Mouse (Mus musculus): ENCODE measurements around the gene Aspscr1.
A peak's percentile ranks its signal among the peaks of the same experiment; 100 is the strongest.

Aspscr1 gene

DNA sequence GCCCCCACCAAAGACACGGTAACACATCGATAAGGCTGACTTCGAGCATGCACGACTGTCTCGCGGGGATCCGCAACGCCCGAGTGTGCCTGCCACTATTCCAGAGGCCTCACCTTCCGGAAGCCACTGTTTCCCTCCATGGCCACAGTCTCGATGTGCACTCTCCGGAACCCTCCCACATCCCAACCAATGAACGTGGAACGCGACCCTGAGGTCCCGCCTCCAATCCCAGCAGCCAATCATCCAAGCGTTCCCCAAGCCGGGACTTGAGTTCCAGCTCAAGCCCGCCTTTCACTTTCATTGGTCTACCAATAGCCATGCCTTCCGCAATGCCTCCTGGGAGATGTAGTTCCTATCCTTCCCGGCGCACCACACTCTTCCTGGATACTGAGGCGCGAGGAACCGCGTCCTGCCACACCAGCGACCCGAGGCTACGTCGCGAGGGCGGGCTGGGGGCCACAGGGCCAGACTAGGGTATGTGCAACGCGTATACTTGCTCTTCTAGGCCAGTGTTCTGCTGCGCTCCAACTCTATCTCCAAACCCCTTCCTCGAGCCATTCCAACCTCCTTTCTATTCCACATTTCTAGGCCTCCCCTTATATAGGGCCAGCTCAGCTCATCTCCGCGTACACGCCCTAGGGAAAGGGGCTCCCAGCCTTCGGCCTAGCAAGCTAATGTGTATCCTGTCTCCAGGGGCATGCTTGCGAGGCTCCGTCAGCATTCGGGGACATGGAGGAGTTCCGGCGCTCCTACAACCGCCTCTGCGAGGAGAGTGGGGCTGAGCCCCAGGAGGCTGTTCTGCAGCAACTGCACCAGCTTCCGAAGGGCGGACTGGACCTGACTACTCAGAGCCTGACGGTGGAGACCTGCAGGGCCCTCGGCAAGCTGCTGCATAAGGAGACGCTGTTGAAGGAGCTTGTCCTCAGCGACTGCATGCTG, 41.1 kb downstream of the Aspscr1 start, which contains the start of the genes Cenpx and Lrrc45:
Cenpx (minus strand) TSS at position 159 of the 939 bp plus-strand sequence.
Lrrc45 (plus strand) TSS at position 346 of the 939 bp plus-strand sequence.
- DNase-seq (ENCODE audit: low spot score in 2 of 2): peak; percentile 93 to 94

DNA sequence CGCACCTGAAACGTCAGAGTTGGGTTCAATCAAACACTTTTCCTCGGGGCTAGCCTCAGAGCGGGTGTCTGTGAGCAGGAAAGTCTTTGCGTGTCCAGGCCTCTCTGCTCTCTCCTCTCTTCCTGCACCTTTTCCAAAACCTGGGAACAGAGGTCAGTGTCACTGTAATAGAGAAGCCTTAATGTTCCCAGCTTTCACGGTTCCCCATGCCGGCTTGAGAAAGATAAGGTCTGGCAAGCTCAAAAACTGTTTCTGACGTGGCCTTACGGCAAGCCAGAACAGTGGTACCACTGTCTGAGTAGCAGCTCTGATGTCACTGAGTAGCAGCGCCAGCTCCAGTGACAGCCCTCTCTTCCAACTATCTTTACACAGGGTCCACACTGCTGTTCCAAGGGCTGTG, 41.8 kb downstream of the Aspscr1 start:
- DNase-seq (ENCODE audit: low spot score in 2 of 2): no peak

DNA sequence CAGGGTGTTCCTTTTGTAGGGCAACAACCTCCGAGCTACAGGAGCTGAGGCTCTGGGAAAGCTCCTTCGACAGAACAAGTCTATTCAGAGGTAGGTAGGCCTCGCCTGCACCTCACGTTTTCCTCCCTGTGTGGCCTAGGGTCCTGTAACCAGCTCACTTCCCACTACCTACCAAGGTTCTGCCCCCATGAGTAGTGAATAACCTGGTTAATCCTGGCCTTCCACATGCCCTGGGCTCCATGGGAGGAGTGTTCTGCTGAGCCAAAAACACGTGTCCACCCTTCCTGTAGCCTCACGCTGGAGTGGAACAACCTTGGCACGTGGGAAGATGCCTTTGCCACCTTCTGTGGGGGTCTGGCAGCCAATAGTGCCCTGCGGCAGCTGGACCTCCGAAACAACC, 42.4 kb downstream of the Aspscr1 start:
- DNase-seq (ENCODE audit: low spot score in 2 of 2): no peak

DNA sequence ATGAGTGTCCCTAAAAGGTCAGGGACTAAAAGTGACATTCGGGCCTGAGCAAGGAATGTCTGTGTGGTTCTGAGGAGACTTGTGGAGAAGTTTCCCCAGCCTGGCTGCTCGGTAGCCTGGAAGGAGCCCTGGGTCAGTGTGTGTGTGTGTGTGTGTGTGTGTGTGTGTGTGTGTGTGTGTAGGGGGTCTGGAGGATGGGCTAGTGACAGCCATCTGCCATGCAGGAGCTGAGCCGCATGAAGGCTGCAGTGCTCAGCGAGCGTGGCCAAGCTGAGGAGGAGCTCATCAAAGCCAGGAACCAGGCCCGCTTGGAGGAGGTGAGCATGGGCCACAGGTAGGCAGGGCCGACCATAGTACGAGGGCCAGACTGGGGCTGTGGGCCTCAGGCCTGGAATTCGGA, 46.5 kb downstream of the Aspscr1 start:
- no peak for DNase-seq (ENCODE audit: low spot score in 2 of 2)

DNA sequence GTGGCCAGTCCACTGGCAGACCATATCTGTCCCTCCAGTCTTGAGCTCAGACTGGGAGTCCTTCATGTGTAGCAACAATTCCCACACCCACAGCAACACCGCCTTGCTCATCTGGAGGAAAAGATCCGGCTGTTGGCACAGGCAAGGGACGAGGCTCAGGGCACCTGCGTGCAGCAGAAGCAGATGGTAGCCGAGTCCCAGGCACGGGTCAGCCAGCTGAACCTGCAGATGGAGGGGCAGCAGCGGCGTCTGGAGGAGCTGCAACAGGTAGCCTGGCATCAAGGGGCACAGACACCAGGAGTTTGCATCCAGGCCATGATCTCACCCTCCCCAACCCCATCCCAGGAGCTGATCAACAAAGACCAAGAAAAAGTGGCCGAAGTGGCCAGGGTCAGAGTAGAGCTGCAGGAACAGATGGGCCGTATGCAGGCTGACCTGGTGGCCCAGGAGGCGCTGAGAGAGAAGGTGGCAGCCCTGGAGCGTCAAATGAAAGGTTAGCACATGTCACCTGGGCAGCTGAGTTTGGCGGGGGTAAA, 47.1 kb downstream of the Aspscr1 start:
- no peak for DNase-seq (ENCODE audit: low spot score in 2 of 2)

DNA sequence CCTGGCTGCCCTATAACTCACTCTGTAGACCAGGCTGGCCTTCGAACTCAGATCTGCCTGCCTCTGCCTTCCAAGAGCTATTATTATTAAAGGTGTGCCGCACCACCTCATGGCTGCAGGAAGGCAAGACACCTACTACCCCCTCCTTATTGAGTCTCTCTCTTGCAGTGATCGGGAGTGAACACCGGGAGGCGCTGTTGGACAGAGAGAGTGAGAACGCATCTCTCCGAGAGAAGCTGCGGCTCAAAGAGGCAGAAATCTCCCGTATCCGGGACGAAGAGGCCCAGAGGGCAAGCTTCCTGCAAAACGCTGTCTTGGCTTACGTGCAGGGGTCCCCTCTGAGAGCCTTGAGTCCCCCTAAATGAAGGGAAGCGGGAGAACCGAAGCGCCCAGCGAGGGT, 47.7 kb downstream of the Aspscr1 start:
- DNase-seq (ENCODE audit: low spot score in 2 of 2): peak; percentile 87 to 92

DNA sequence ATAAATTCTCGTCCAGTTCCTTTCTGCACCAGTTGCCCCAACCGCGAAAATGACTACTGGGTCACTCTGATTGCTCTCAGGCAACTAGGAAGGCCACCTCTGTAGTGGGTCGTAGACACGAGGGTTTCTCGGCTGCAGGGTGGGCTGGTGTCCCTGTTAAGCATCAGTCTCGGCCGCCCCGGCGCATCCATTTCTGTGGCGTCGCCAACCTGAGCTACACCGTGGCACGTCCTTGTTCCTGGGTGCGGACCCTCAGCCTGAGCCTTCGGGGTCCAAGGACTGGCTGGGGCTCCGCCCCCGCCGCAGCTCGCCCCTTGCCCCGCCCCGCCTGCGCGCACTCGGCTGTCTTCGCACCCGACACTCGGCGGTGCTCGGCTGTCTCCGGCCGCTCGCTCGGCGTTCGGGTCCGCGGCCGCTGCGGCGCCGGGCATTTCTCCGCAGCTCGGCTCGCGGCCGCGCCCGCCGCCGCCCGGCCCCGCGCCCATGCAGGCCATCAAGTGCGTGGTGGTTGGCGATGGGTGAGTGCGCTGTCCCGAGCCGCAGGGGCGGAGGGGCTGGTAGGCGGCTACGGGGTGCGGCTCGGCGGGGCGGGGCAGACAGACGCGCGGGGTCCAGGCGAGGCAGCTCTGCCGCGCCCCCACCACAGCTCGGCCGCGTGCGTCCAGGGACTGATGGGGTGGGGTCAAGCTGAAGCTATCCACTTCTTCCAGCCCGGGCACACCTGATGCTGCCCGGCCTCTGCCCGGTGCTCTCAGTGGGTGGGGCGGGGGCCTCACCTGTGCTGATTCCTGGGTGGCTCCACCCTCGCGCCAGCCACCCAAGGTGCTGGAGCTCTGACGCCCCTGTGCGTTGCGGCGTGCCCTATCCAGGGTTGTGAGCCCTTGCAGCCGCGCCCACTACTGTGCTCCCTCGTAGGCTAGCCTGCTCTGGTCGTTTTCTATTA, 48.6 kb downstream of the Aspscr1 start, which contains the start of gene Rac3:
Rac3 (plus strand) TSS at position 347 of the 943 bp plus-strand sequence.
- DNase-seq (ENCODE audit: low spot score in 2 of 2): peak; percentile 40 to 42

DNA sequence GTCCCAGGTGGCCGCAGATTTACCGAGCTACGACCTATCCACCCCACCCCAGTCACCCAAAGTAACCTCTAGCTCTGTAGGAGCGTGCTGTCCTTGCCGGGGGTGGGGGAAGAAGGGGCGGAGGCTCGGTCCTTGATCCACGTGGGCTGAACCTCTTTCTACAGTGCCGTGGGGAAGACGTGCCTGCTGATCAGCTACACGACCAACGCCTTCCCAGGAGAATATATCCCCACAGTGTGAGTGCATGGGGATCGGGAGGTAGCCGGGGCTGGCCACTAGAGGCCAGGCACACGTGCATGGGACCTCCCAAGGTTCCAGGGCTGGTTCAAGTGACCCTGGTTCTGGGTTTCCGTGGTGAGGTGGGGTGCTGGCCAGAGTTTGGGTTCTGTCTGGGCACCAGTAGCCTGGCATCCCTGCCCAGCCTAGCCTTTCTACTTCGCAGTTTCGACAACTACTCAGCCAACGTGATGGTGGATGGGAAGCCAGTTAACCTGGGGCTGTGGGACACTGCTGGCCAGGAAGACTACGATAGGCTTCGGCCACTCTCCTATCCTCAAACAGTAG, 49.4 kb downstream of the Aspscr1 start:
- no peak for DNase-seq (ENCODE audit: low spot score in 2 of 2)

DNA sequence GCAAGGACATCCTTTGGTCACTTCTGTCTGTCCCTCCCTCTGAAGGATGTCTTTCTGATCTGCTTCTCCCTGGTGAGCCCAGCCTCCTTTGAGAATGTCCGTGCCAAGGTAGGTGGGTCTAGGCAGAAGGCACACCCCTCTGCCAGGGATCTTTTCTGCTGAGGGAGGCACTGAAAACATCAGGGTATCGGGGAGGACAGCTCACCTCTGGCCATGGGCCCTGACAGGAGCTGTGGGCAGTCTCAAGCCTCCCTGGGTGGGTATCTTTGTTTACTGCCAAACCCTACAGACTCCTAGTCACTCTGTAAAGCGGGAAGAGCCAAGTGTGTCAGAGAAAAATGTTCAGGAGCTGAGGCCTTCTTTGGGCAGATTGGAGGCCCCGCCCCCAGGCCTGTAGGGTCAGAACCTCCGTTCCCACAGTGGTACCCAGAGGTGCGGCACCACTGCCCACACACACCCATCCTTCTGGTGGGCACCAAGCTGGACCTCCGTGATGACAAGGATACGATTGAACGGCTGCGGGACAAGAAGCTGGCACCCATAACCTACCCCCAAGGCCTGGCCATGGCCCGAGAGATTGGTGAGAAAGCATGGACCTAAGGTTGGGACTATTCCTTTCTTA, 50.1 kb downstream of the Aspscr1 start:
- no peak for DNase-seq (ENCODE audit: low spot score in 2 of 2)

DNA sequence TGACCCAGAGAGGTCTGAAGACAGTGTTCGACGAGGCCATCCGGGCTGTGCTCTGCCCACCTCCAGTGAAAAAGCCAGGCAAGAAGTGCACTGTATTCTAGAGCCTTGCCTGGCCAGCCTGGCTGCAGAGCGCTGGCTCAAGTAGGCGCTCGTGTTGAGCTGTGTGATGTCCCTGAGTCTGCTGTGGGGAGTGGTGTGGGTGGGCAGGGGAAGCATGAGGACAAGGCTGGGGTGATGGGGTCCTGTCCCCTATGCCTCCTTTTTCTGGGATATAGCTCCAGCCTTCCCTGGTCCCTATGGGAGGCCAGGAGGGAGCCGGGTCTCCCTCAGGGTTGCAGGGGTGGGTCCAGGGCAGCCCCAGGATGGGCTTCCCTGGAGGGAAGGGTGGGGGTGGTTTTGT, 50.7 kb downstream of the Aspscr1 start:
- DNase-seq (ENCODE audit: low spot score in 2 of 2): no peak

DNA sequence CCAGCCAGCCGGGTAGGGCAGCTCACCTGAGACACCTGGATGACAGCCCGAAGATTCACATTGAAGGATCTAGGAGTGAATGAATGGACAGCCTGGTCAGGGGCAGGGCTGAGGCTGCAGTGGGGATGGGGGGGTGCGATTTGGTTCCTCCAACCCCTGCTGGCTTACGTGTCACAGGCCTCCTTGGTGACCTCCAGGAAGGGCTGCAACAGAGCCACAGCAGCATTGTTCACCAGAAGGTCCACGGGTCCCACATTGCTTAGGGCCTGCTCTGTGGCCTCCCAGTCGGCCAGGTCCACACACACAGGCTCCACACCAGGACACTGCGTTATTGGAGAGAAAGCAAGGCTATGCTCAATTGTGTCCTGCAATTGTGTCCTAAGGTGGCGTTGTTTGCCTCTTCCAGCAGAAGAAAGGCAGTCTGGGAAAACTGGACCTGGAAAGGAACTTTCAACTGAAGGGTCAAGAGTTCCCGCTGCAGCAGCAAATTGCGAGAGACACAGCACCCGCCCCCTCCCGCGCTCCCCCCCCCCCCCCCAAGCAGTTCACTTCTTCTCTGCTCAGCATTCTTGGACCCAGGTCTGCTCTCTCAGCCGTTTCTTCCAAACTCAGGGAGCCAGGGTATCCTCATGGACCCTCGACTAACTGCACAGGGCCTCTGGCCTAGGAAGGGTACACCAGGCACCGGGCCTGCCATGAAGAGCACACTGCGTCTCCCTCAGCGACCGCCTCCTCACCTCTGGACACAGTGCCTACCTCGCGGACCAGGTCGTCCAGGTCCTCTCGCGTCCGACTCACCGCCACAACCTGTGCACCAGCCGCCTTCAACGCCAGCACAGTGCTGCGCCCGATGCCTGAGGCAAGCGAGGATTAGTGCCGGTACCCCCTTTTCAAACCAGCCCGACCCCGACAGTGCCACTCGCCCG, 53.7 kb downstream of the Aspscr1 start:
- DNase-seq (ENCODE audit: low spot score in 2 of 2): no peak

DNA sequence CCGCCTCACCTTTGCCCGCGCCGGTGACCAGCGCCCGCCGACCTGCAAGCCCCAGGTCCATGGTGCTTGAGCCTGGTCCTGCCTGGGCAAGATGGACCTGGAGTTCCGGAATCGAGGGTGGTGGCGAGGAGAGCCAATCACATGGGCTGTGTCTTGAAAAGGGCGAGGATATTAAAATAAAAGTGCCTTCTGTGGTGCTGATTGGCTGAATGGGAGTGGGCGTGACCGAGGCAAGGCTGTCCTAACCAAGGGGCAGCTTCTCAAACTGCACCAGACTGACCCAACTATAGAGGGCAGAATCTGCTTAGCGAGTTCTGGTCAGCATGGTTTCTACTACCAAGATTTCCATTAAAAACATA, 54.4 kb downstream of the Aspscr1 start, which contains the start of gene Dcxr:
Dcxr (minus strand) TSS at position 113 of the 359 bp plus-strand sequence.
- peak; percentile 75 to 81 for DNase-seq (ENCODE audit: low spot score in 2 of 2)

DNA sequence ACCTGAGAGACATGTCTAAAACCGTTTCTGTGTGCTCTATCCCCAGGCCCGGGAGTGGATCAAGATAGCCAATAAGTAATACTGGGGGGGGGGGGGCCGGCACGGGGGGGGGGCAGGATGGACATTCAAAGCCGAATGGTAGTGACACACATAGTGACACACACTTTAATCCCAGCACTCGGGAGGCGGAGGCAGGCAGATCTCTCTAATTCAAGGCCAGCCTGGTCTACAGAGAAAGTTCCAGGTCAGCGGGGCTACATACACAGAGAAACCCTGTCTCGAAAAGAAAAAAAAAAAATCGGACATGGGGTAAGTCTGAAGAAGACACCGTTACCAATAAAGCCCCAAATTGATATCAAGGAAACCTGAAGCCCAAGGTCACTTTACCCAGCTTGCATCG, 54.8 kb downstream of the Aspscr1 start:
- no peak for DNase-seq (ENCODE audit: low spot score in 2 of 2)

DNA sequence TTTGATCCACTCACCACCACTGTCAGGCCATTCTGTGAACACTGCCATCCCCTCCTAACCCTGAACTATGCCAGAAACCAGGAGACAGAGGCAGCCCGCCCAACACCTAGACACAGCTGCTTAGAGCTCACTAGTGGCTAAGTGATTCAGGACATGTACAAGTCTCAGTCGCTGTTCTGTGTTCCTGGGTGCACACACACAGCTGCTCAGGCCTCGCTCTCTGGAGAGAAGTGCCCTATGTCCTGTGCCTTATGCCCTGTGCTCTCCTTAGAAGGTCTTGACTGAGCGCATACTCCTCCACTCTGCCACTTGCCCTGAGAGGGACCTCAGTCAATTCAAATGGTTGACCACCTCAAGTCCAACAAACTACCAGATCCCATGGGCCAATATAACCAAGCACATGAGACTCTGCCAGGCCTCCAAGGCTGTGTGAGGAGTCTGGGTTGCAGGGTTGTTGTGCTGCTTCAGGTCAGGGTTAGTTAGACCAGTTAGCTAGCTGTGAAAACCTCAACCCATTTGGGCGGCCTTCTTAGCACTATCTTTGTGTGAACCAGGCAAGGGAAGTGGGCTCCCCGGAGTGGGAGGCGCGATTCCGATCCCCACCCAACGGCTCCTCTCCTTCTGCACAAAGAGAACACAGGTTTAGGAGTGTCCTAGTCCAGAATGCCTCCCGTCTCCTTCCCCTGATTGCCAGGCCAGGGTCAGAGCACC, 55.9 kb downstream of the Aspscr1 start:
- DNase-seq (ENCODE audit: low spot score in 2 of 2): peak in 1 of 2 experiments; percentile 40

DNA sequence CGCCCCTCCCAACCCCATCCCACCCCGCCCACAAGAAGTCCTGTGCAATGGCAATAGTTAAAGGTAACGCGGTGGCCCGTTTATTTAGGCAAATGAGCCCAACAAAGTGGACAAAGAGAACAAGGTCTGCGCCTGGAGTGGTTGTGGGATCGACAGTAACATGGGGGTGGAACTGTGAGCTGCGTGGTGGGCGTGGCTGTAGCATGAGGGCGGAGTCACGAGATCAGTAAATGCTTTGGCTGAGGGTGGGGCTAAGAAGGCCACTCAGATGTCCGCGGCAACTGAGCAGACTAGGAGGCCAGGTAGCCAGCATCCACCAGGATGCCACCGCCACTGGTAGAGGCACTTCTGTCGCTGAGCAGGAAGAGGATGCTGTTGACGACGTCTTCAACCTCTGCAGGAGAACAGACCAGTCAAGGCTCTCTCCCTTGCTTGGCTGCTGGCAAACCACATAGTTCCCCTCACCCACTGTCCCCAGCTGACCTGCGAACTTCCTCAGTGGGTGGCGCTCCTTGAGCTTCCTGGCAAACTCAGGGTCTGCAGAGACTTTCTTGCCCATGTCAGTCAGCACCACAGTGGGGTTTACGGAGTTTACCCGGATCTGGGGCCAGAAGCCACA, 56.8 kb downstream of the Aspscr1 start:
- DNase-seq (ENCODE audit: low spot score in 2 of 2): peak; percentile 64 to 79

DNA sequence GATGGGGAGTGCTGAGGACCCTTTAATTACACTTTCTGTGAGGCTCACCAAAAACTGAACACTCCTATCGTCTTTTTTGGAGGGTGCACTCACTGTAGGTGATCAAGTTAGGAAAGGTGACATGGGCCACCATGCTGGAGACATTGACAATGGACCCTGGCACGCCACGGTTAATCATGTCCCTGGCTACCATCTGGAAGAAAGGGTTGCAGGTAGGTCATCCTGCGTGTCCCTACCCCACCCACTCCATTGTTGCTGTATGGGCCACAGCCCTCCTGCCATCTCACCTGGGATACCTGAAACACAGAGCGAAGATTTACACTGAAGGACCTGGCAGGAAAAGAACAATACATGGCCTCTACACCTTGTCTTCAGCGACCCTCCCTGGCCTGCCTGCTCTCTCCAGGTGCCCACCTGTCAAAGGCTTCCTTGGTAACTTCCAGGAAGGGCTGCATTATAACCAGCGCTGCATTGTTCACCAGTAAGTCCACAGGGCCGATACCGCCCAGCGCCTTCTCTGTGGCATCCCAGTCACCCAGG, 57.6 kb downstream of the Aspscr1 start:
- no peak for DNase-seq (ENCODE audit: low spot score in 2 of 2)

DNA sequence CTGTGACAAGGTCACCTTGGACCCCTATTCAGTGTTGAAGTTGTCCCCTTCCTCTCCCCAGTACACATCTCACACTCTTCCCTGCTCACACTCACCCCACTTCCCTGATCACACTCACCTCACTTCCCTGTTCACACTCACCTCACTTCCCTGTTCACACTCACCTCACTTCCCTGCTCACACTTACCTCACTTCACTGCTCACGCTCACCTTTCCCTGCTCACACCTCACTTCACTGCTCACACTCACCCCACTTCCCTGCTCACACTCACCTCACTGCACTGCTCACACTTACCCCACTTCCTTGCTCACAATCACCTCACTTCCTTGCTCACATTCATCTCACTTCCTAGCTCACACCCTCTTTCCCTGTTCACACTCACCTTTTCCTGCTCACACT, 58.6 kb downstream of the Aspscr1 start:
- no peak for DNase-seq (ENCODE audit: low spot score in 2 of 2)

DNA sequence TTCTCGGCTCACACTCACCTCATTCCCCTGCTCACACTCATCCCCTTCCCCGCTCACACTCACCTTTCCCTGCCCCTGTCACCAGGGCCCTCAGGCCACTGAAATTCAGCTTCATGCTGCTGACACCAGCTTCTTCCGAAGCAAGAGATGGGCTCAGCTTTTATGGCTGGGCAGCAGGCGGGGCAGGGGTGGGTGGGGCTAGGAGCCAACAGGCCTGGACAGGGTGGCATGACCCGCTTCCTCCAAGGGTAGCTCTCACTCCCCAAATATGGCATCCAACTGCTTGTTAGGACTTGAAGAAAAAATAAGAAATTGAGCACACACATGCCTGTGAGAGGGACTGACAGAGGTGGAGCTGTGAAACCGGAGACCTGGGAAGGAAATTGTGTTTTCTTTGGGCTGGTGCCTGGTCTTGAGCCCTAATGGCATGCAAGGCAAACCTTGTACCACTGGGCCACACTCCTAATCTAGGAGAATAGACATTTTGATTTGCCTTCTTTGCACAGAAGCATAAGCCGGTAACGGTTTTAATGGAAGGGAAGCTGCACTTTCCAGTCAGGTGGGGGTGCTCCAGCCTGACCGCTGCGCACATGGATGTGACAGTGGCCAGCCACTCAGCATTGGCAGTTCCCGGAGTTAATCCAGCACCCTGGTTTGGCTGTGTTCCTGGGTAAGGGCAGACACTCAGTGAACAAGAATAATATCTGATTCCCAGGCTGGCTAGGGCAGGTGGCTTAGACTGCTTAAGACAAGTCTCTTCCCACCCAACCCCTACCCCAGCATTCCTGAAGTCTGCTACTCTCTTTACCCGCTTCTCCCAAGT, 59.3 kb downstream of the Aspscr1 start, which contains the start of gene Cbr2:
Cbr2 (minus strand) TSS at position 257 of the 823 bp plus-strand sequence.
- DNase-seq (ENCODE audit: low spot score in 2 of 2): no peak

Measured in natural killer cell, adult 2 months (primary cell).